ENCODE assay signal across 16 mouse cellular contexts in the genomic region with DNA sequence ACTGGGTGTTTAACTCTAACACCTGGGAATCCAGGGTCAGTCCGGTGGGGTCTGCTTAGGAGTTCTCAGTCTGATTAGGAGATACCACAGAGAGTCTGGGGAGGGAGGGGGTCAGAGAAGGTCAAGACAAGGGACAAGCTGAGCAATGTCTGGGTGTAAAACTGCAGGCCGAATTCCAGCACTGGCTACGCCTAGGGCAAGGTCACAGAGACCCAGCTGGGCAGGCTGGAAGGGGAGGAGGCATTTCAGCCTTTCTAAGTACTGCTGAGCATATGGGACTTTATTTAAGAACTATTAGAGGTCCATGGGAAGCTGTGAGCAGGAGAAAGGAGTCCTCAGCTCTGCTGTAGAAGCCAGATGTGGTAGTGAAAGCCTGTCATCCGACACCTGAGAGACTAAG. TPM values are rescaled to one million over a fixed set of nuclear protein-coding genes. Genes with fewer than 3 reads are reported as not detected.
"Had no signal": no experiment of that assay in that cellular context is flagged by ENCODE, and none has a peak within 500 bp of the region (broad histone marks: within the 10 kb centered on the region; RNA-seq: fewer than 3 reads in every experiment).

No protein-coding gene starts in this region.

- DNase-seq: kidney, postnatal 10 days; layer of hippocampus, postnatal 36 days; left cerebral cortex, postnatal 4 days; liver, postnatal 0 days; lung, embryonic 14.5 days; right cerebral cortex, adult 18-20 months; right cerebral cortex, postnatal 14 days; right cerebral cortex, postnatal 4 days; thymus, adult 2 months; thymus, postnatal 14 days; thymus, postnatal 4 days had no signal

RNA-seq across cellular contexts. Expression of a gene that starts 1.2 kb away (rescaled TPM):
- total RNA-seq: layer of hippocampus, adult 8-10 months; layer of hippocampus, postnatal 10 days; layer of hippocampus, postnatal 36 days; left cerebral cortex, adult 2 months; left cerebral cortex, postnatal 10 days; left cerebral cortex, postnatal 4 days; megakaryocyte, adult 5-6 weeks had no signal

RNA-seq across cellular contexts. Expression of a gene that starts 18.1 kb away (rescaled TPM):
- total RNA-seq: layer of hippocampus, adult 8-10 months; layer of hippocampus, postnatal 10 days; layer of hippocampus, postnatal 36 days; left cerebral cortex, adult 2 months; left cerebral cortex, postnatal 10 days; left cerebral cortex, postnatal 4 days; megakaryocyte, adult 5-6 weeks had no signal

RNA-seq across cellular contexts. Expression of a gene that starts 34.2 kb away (rescaled TPM):
- total RNA-seq: layer of hippocampus, adult 8-10 months; layer of hippocampus, postnatal 10 days; layer of hippocampus, postnatal 36 days; left cerebral cortex, adult 2 months; left cerebral cortex, postnatal 10 days; left cerebral cortex, postnatal 4 days; megakaryocyte, adult 5-6 weeks had no signal

RNA-seq across cellular contexts. Expression of a gene that starts 43.5 kb away (rescaled TPM):
- total RNA-seq: layer of hippocampus, adult 8-10 months; layer of hippocampus, postnatal 10 days; layer of hippocampus, postnatal 36 days; left cerebral cortex, adult 2 months; left cerebral cortex, postnatal 10 days; left cerebral cortex, postnatal 4 days; megakaryocyte, adult 5-6 weeks had no signal

RNA-seq across cellular contexts. Expression of a gene that starts 51.4 kb away (rescaled TPM):
- total RNA-seq: layer of hippocampus, adult 8-10 months; layer of hippocampus, postnatal 10 days; layer of hippocampus, postnatal 36 days; left cerebral cortex, adult 2 months; left cerebral cortex, postnatal 10 days; left cerebral cortex, postnatal 4 days; megakaryocyte, adult 5-6 weeks had no signal
